Mouse (Mus musculus) forebrain, embryonic 16.5 days (tissue): ENCODE results near the gene 1700017D01Rik. TPM values are rescaled to one million over a fixed set of nuclear protein-coding genes. Genes with fewer than 3 reads are reported as not detected.

Experiments
- ATAC-seq: fragments of 200-750 bp; cut with Nextera tagmentation; 2 replicates; pipeline ENCODE4 v1.8.0; 2017; ENCODE audit warnings: mild to moderate bottlenecking, moderate library complexity
- H3K27ac ChIP-seq: fragments of 300-500 bp; sonication (generic); 2 replicates; pipeline ENCODE4 v1.5.1; 2014; ENCODE audit warnings: low read length, control low read depth
- H3K27me3 ChIP-seq: fragments of 300-500 bp; sonication (generic); replicated peaks from 2 replicates; pipeline ENCODE4 v1.6.1; 2014; ENCODE audit warnings: low read length; ENCODE audit not compliant: control insufficient read depth, insufficient read depth
- H3K36me3 ChIP-seq: fragments of 300-500 bp; sonication (generic); 2 replicates; pipeline ENCODE4 v1.6.1; 2014; ENCODE audit not compliant: control insufficient read depth, insufficient read depth
- H3K4me1 ChIP-seq: fragments of 300-500 bp; sonication (generic); replicated peaks from 2 replicates; pipeline ENCODE4 v1.6.1; 2014; ENCODE audit warnings: low read length; ENCODE audit not compliant: control insufficient read depth, insufficient read depth
- H3K4me2 ChIP-seq: fragments of 300-500 bp; sonication (generic); 2 replicates; pipeline ENCODE4 v1.6.1; 2014; ENCODE audit warnings: mild to moderate bottlenecking, low read length, control low read depth
- H3K4me3 ChIP-seq: fragments of 300-500 bp; sonication (generic); replicated peaks from 2 replicates; pipeline ENCODE4 v1.5.1; 2014; ENCODE audit warnings: mild to moderate bottlenecking, low read length, control low read depth
- H3K9ac ChIP-seq: fragments of 300-500 bp; sonication (generic); replicated peaks from 2 replicates; pipeline ENCODE4 v1.6.1; 2014; ENCODE audit warnings: low read depth, low read length, control low read depth
- H3K9me3 ChIP-seq: fragments of 300-500 bp; sonication (generic); 2 replicates; pipeline ENCODE4 v1.6.1; 2016; ENCODE audit warnings: low read length; ENCODE audit not compliant: control insufficient read depth
- WGBS: fragments of 180-500 bp; shearing (Covaris S2); extraction: QIAGEN DNeasy Blood & Tissue Kit; methylation state at CpG from one replicate; pipeline ENCODE4 v1.1.7; 2014; 5-methylcytosine and 5-hydroxymethylcytosine counted together
- polyA plus RNA-seq: library from polyadenylated mRNA; unstranded; fragments of >200 nt; fragmentation: Nextera tagmentation; extraction: Ambion mirVana; gene quantifications from 2 replicates; pipeline ENCODE4 v1.2.1, GENCODE M21; 2015

The 1700017D01Rik gene
- polyA plus RNA-seq, 1 experiment from 2014 or later: not detected

DNA sequence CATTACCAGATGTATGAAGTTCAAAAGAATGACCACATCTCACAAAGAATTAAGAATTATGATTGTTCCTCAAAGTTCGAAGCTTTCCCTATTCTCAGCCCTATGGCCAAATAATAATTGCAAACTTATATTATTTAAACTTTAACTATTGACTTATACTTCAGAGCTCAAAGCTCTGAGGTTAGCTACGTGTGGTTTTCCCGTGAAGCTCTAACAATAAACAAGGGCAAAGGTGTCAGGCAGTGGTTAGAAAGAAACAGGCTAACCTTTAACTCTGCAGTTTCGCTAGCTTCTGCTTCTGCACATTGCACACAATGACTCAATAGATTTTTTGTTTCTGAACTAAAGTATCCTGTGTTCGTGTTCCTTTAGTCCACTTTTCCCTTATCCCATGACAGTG, 77.8 kb downstream of the 1700017D01Rik start:
- Histone ChIP-seq H3K36me3 (no peaks in the 10 kb centered on the region), H3K27me3 (no peaks in the 10 kb centered on the region), H3K9ac (no peak overlapping the region), H3K27ac (no peak overlapping the region), H3K9me3 (no peaks in the 10 kb centered on the region), H3K4me1 (no peaks in the 10 kb centered on the region), H3K4me3 (no peak overlapping the region), H3K4me2 (no peak overlapping the region)
- no peak for ATAC-seq
- WGBS: 70% methylated on average over 5 of the region's 5 CpGs

DNA sequence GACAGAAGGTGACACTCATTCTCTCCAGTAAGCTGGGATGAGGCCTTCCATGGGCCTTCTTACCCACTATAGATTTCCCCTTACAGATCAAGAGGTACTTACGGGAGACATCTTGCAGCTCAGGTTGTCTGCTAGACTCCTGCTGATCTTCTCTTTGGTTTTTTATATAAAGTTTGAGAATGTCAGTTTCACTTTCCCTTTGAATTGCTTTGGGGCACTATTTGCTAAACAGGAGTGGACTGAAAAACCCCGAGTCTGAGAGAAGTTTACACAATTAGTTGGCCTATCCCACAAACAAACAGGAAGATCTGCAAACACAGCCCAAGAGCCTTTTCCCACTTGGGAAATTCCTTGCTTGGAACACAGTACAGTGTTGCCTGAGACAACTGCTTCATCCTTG, 80.4 kb downstream of the 1700017D01Rik start:
- no peaks in the 10 kb centered on the region for H3K36me3 ChIP-seq
- no peaks in the 10 kb centered on the region for H3K27me3 ChIP-seq
- H3K4me3 ChIP-seq: no peak overlapping the region
- no peak overlapping the region for H3K4me2 ChIP-seq
- no peaks in the 10 kb centered on the region for H3K9me3 ChIP-seq
- no peak overlapping the region for H3K27ac ChIP-seq
- H3K4me1 ChIP-seq: no peaks in the 10 kb centered on the region
- ATAC-seq: no peak
- 75% methylated on average over 2 of the region's 2 CpGs for WGBS
- H3K9ac ChIP-seq: no peak overlapping the region

GRCm38 (mm10) chr19:11049426-11049825, 81.2 kb downstream of the 1700017D01Rik start:
- Histone ChIP-seq H3K27ac (no peak overlapping the region), H3K27me3 (no peaks in the 10 kb centered on the region), H3K4me1 (peaks cover 4% of the 10 kb centered on the region; the same call in 1 of the 2 replicates), H3K36me3 (no peaks in the 10 kb centered on the region), H3K4me2 (no peak overlapping the region), H3K4me3 (no peak overlapping the region), H3K9ac (no peak overlapping the region), H3K9me3 (no peaks in the 10 kb centered on the region)
- ATAC-seq: no peak

DNA sequence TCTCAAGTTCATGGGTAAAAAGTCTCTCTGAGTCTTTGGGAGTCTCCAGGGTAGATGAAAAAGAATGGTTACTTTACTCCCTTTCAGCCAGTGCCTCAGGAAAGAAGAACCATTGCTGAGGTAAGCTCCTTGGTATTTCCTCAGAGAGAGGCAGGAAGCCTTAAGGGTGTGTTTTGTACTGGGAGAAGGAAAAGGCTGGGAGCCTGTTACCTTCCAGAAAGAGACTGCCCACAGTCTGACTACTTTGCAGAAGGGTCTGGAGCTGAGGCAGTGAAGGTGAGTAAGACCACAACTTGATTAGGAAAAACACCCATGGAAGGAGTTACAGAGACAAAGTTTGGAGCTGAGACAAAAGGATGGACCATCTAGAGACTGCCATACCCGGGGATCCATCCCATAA, 82.2 kb downstream of the 1700017D01Rik start:
- Histone ChIP-seq H3K9ac (no peak overlapping the region), H3K9me3 (no peaks in the 10 kb centered on the region), H3K4me2 (no peak overlapping the region), H3K36me3 (no peaks in the 10 kb centered on the region), H3K4me3 (no peak overlapping the region), H3K4me1 (peaks cover 4% of the 10 kb centered on the region; the same call in 1 of the 2 replicates), H3K27ac (no peak overlapping the region), H3K27me3 (no peaks in the 10 kb centered on the region)
- 78% methylated on average over 1 of the region's 1 CpGs for WGBS
- no peak for ATAC-seq

- H3K9me3 ChIP-seq: no peaks in the 10 kb centered on the region
- no peaks in the 10 kb centered on the region for H3K27me3 ChIP-seq
- no peak overlapping the region for H3K4me2 ChIP-seq
- no peak for ATAC-seq
- peaks cover 4% of the 10 kb centered on the region; the same call in 1 of the 2 replicates for H3K4me1 ChIP-seq
- WGBS: 79% methylated on average over 6 of the region's 6 CpGs
- no peak overlapping the region for H3K27ac ChIP-seq
- no peak overlapping the region for H3K4me3 ChIP-seq
- H3K36me3 ChIP-seq: no peaks in the 10 kb centered on the region
- no peak overlapping the region for H3K9ac ChIP-seq
Observed at GRCm38 (mm10) chr19:11048009-11048408, 82.7 kb downstream of the 1700017D01Rik start.

Other genes with a start within 250 kb of the 1700017D01Rik start
- gene Tmem109, start 248.9 kb downstream of the 1700017D01Rik start, polyA plus RNA-seq: 43.7 and 46.1 TPM in 2 replicates
- gene Prpf19, start 235.6 kb downstream of the 1700017D01Rik start, polyA plus RNA-seq: 42.8 and 43.3 TPM in 2 replicates
- 0.16 and 0.56 TPM in 2 replicates for gene Zp1, start 210.2 kb downstream of the 1700017D01Rik start, polyA plus RNA-seq
- gene Ptgdr2, start 193.7 kb downstream of the 1700017D01Rik start, polyA plus RNA-seq: 0.12 and 0.13 TPM in 2 replicates
- gene Ccdc86, start 181.6 kb downstream of the 1700017D01Rik start, polyA plus RNA-seq: 18.8 TPM in 2 replicates
- not detected in 2 replicates for gene Ms4a10, start 156.2 kb downstream of the 1700017D01Rik start, polyA plus RNA-seq
- 0.51 and 0.87 TPM in 2 replicates for gene Ms4a15, start 137.6 kb downstream of the 1700017D01Rik start, polyA plus RNA-seq
- gene Ms4a18, start 112.8 kb downstream of the 1700017D01Rik start, polyA plus RNA-seq: not detected in 2 replicates
- not detected in 2 replicates for gene Ms4a8a, start 49.8 kb downstream of the 1700017D01Rik start, polyA plus RNA-seq
- gene 1700025F22Rik, start 34.4 kb upstream of the 1700017D01Rik start, polyA plus RNA-seq: not detected in 2 replicates
- not detected in 2 replicates for gene Ms4a13, start 65.9 kb upstream of the 1700017D01Rik start, polyA plus RNA-seq
- gene Ms4a12, start 101.6 kb upstream of the 1700017D01Rik start, polyA plus RNA-seq: not detected in 2 replicates
- not detected in 2 replicates for gene Ms4a1, start 135.4 kb upstream of the 1700017D01Rik start, polyA plus RNA-seq
- gene Ms4a5, start 153.0 kb upstream of the 1700017D01Rik start, polyA plus RNA-seq: not detected in 2 replicates
- gene Ms4a14, start 183.6 kb upstream of the 1700017D01Rik start, polyA plus RNA-seq: not detected in 2 replicates
- gene Ms4a7, start 205.3 kb upstream of the 1700017D01Rik start, polyA plus RNA-seq: 2.0 and 2.1 TPM in 2 replicates
- 1.3 and 1.8 TPM in 2 replicates for gene Ms4a4a, start 244.6 kb upstream of the 1700017D01Rik start, polyA plus RNA-seq